Mouse (Mus musculus) cerebellum, adult (tissue): ENCODE results near the gene Cnot11.

Source experiments
- ATAC-seq: cut with Nextera tagmentation; 2 replicates; pipeline ENCODE4 v1.9.2; 2017; ENCODE audit warnings: mild to moderate bottlenecking, moderate library complexity, mixed read lengths; ENCODE audit not compliant: insufficient number of reproducible peaks, low FRiP score, low TSS enrichment

Gene Cnot11

GRCm38 (mm10) chr1:39531036-39531435 lies 3.8 kb upstream of the Cnot11 start:
- no peak for ATAC-seq

DNA sequence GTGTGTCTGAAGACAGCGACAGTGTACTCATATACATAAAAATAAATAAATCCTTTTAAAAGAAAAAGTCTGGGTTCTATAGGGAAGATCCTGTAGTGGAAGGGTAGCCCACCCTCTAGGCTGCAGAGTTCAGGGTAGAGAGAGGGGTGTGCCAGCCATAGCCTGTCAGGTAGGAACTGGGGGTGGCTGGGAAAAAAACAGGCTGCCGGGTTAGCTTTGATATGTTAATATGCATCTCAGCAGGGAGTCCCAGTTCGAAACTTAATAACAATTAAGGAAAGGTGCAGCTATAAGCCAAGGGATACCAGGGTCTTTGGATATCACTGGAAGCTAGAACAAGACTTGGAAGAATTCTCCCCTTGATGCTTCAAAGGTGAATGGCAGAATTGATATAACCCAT lies 875 bp upstream of the Cnot11 start:
- no peak for ATAC-seq

GRCm38 (mm10) chr1:39535515-39536311 lies 921 bp downstream of the Cnot11 start:
- ATAC-seq: peak; percentile 90

DNA sequence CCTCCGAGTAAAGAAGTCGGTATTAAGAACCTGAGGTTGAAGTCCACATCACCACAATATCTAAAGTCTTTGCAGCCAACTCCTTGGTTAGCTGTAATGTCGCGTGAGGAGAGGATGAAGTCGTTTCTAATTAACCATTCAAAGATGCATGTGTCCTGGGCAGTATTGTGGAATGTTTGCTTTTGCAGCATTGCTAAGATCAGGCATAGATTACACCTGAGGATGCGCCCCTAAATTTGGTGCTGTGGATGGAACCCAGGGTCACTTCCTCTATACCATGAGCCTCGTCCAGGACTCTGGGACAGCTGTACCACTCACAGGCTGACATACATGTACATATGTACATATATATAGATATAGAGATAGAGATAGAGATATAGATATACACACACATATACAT lies 1.9 kb downstream of the Cnot11 start:
- no peak for ATAC-seq

DNA sequence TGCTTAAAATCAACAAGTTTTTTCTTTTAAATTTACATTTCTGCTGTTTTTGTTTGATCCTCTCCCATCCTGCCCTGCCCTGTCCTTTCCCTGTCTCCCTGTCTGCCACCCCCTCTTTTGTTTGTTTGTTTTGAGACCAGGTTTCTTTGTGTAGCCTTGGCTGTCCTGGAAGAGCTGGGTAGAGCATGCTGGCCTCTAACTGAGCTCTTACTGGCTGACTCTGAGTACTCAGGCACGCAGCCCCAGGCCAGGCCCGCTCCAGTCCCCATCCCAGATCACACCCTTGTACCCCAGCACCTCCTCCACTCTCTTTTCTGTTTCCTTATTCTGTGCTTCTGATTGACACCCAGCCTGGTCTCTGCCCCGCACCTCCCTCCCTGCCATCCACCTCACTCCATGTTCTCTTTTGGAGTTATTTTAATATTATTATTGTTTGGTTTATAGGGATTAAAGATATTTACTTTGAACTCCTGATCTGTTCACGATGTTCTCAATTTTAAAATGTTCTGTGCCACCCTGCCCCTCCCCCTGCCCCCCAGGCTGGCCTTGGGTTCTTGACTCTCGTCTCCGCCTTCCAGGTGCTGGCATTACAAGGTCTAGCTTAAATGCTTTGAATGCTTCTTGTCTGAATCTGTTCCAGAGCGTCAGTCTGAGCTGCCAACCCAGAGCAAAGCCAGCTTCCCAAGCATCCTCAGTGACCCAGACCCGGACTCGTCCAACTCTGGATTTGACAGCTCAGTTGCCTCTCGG lies 3.0 kb downstream of the Cnot11 start:
- no peak for ATAC-seq

- no peak for ATAC-seq
These were observed 5.8 kb downstream of the Cnot11 start for GRCm38 (mm10) chr1:39540592-39540991.

DNA sequence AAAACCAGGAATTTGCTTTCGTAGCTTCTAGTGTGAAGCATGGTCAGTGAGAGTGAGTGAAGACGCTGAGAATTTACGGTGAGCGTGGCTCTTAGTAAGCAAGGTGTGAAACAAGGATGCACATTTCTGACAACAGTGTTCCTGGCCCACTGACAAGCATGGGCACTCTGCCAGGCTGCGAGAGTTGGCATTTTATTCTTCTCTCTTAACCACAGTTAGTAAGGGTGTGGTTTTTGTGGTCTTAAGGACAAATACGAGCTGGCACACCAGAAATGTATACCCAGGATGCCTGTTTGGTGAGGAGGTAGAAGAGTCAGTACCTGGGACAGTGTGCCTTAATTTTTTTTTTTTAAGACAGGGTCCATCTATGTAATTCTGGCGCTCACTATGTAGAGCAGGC lies 10.8 kb downstream of the Cnot11 start:
- no peak for ATAC-seq

GRCm38 (mm10) chr1:39546160-39546866 lies 11.5 kb downstream of the Cnot11 start:
- no peak for ATAC-seq

DNA sequence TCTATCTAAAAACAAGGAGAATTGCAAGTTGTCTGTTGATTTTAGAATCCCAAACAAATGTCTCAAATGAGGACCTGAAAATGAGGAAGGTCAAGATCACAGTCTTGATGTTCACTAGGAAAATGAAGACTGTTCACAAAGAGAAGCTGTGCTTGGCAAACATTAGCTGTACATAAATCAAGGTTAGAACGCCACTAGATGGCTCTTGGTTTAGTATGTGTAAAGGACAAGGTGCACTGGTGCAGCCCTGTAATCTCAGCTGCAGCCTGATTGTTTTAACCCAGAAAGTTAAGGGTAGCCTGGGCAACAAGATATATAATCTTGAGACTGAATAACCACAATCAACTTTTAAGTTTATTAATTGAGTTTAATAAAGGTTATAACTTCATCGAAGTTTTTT lies 12.4 kb downstream of the Cnot11 start:
- ATAC-seq: no peak

DNA sequence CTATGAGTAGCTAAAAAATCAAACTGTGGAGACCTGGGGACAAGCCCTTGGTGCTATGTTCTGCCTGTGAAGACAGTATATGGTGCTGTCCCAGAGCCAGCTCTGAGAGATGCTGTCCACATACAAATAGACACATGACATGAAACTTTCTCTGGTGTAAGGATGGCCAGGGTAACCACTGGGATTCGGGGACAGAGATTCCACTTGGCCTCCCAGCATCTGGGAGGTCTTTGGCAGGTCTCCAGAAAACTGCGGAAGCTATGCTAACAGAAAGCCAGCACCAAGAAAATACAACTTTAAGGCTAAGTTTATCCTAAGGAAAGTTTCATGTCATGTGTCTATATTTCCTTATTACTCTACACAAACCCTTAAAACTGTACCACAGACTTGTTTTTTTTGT lies 15.0 kb downstream of the Cnot11 start:
- no peak for ATAC-seq

GRCm38 (mm10) chr1:39555556-39556415 lies 21.0 kb downstream of the Cnot11 start:
- no peak for ATAC-seq

DNA sequence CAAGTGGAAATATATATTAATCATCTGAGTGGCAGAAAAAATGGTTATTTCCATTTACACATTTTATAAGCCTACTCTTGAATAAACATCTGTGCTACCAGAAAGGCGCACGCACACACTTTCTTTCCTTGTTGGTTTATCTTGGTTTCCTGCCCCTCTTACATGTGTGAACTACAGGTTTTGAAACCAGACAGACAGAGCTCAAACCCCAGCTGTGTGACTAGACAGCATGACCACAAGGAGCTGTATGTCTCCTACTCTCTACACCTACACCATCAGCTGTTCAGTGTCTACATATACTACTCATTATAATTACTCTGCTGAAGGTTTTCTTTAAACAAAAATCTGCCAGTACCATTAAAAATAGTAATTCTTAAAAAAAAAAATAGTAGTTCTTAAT lies 24.2 kb downstream of the Cnot11 start:
- ATAC-seq: no peak

- ATAC-seq: no peak
These were observed 27.1 kb downstream of the Cnot11 start for GRCm38 (mm10) chr1:39561920-39562319.

DNA sequence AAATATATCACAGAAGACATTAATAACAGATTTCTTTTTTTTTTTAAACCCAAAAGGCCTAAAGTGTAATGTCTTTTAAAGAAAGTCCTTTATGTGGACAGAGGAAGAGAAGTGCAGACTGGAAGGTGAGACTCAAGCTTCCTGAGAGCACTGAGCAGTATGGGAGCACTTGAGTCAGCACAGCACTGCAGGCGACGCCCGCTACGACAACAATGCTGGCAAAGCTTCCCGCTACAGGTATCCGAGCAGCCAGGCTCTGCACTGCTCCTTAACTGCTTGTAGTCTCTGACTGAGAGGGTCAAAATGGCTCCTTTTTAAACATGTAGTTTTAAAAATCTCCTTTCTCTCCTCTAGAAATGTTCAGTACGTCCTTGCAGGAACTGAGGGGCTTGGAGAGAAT lies 28.4 kb downstream of the Cnot11 start:
- ATAC-seq: no peak

DNA sequence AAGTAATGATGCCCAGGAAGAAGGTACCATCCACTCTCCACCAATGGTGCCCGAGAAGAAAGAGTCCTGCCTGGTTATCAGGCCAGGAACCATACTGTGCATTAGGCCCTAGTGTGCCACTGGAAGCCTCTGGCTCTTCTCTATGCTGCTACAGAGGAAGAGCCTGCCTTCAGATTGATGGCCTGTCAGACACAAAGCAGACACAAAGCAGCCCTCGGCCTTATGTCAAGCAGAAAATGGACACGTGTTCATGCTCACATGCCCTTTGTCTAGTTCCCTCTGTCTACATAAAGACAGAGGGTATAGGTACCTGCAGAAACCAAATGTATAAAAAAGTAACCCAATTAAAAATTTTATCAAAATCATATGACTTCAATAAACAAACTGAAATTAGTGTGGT lies 29.8 kb downstream of the Cnot11 start:
- no peak for ATAC-seq

GRCm38 (mm10) chr1:39568079-39568478 lies 33.3 kb downstream of the Cnot11 start:
- ATAC-seq: no peak

DNA sequence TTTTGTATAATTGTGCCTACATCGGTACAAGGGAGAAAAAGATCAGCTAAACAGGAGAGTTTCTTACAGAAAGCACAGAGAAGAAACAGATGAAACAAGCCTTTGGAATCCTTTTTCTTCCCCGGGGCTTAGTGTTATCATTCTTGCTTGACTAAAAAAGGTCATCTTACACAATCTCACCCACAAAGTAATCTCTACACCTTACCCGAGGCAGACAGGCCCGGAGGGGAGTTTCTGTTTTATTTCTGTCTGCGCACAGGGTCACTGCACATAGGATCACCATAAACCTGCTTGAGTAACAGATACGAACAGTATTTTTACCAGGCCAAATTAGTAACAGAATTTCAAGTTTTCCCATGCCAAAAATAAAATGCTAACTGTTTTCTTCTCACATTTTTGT lies 36.9 kb downstream of the Cnot11 start:
- no peak for ATAC-seq

DNA sequence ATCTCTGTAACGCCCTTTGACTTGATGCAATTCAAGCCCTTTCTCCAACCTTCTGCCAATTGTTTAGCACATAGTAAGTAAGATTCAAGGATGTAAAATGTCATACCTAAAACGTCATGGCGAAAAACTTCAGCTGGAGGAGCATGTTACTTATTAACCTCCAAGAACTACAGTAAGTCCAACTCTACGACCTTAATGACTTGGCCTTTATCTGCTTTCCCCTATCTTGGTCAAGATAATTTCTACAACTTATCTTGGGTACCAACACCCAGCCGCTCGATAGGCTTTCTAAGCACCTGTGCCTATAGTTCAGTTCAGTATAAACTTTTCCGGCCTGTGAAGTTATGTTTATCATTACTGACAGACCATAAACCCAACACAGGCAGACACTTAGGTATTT lies 39.1 kb downstream of the Cnot11 start:
- no peak for ATAC-seq

DNA sequence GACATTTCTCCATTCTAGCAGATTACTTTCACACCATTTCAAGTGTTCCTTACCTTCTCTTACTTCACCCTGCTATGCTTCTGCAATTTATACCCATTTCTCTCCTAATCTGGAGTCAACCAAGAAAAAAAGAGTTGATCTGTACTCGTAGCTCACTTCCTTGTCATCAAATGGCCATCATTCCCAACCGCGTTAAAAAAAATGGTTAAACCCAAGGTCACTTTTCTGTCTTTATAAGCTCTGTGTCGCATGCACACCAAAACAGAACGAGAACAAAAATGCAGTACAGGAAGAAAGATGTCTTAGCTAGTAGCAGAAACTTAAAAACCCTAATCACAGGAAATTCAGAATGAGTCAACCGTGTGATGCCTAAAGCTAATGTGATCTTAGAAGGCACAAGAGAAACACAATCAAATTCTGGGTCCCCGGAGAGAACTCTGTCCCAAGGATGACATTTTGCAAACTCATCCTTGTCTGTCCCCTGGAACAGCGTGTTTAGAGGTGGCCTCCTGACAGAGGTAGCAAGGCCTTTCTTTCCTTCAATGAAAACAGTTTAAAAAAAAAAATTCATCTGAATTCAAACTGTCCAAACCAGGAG lies 41.1 kb downstream of the Cnot11 start:
- no peak for ATAC-seq
